In genomic region chr3:109153410-109153809, GRCm38 (mm10) we compare ENCODE assay signal across 21 mouse cellular contexts. TPM values are rescaled to one million over a fixed set of nuclear protein-coding genes. Genes with fewer than 3 reads are reported as not detected.
DNase-seq lines count a peak whose midpoint lies in the region; ATAC-seq lines count a peak whose summit lies in the region.
"Had no signal": no experiment of that assay in that cellular context is flagged by ENCODE, and none has a peak within 500 bp of the region (broad histone marks: within the 10 kb centered on the region; RNA-seq: fewer than 3 reads in every experiment).

No protein-coding gene starts in this region.

- DNase-seq in 416B (ENCODE audit: low read depth), result peak; percentile 54
- DNase-seq in right cerebral cortex, postnatal 10 days (ENCODE audit: low spot score in 2 of 2), result no peak
- DNase-seq in urinary bladder, adult 2 months (ENCODE audit: low spot score), result no peak
- DNase-seq: adrenal gland, adult 8-10 months; adrenal gland, postnatal 25 days; cerebellum, adult 2 months; cerebellum, adult 9-11 months; cerebellum, postnatal 25 days; gastrocnemius, postnatal 10 days; gastrocnemius, postnatal 36 days; heart, adult 18-20 months; heart, postnatal 10 days; heart, postnatal 4 days had no signal

- ATAC-seq in granulocyte monocyte progenitor cell, adult 5-6 weeks (replicated peaks; ENCODE audit: poor library complexity, severe bottlenecking), result peak; percentile 74
- 0 out of 2 replicates have a peak, but pooled peaks have one; percentile 27 for ATAC-seq in monocyte, adult 5-6 weeks (replicated peaks; ENCODE audit: insufficient number of reproducible peaks, low FRiP score, low TSS enrichment, poor library complexity, severe bottlenecking)
- ATAC-seq in erythroid progenitor cell, adult 5-6 weeks (replicated peaks; ENCODE audit: low FRiP score, poor library complexity, severe bottlenecking), result no peak
- ATAC-seq: CD4-positive, CD25-positive, alpha-beta regulatory T cell, adult 4 months; forebrain, embryonic 15.5 days; hindbrain, postnatal 0 days; inflammation-experienced regulatory T-cells, adult 6 months; intestine, embryonic 16.5 days had no signal

RNA-seq across cellular contexts. Expression of gene Slc25a24, which starts 30.5 kb away (rescaled TPM):
- total RNA-seq in granulocyte monocyte progenitor cell, adult 5-6 weeks (2014; fragmentation: Nextera tagmentation), result 16.0 and 16.2 TPM in 2 replicates
- 15.3 and 17.1 TPM in 2 replicates for total RNA-seq in granulocyte monocyte progenitor cell, adult 5-6 weeks (2017)
- total RNA-seq in monocyte, adult 5-6 weeks (2017), result 33.5 to 62.0 TPM (median 44.1 TPM) in 3 replicates
- polyA plus RNA-seq in urinary bladder, adult 2 months (2012; rRNA removed), result 43.0 and 43.2 TPM in 2 replicates
- total RNA-seq in erythroid progenitor cell, adult 5-6 weeks (2015; ENCODE audit: low replicate concordance), result 29.2 and 34.4 TPM in 2 replicates
- total RNA-seq in erythroid progenitor cell, adult 5-6 weeks (2017; ENCODE audit: low replicate concordance), result 33.4 and 46.1 TPM in 2 replicates
